Mouse (Mus musculus) ES-E14 (cell line): ENCODE measurements around the gene Gm49321.

ENCODE experiments used
- CHD2 ChIP-seq: IDR thresholded peaks from 2 replicates; pipeline ENCODE4 v1.6.1; 2014; ENCODE audit warnings: mild to moderate bottlenecking, low read depth, low read length, inconsistent platforms
- HCFC1 ChIP-seq: IDR thresholded peaks from 2 replicates; pipeline ENCODE4 v1.6.1; 2012; ENCODE audit warnings: low read length, inconsistent platforms, borderline replicate concordance; ENCODE audit not compliant: insufficient read depth
- MAFK ChIP-seq: IDR thresholded peaks from 2 replicates; pipeline ENCODE4 v1.6.1; 2014; ENCODE audit warnings: mild to moderate bottlenecking, low read depth, low read length, inconsistent platforms; ENCODE audit not compliant: insufficient read depth
- ZC3H11A ChIP-seq: IDR thresholded peaks from 2 replicates; pipeline ENCODE4 v1.6.1; 2012; ENCODE audit warnings: low read depth, mild to moderate bottlenecking, inconsistent platforms, low read length, borderline replicate concordance

DNA sequence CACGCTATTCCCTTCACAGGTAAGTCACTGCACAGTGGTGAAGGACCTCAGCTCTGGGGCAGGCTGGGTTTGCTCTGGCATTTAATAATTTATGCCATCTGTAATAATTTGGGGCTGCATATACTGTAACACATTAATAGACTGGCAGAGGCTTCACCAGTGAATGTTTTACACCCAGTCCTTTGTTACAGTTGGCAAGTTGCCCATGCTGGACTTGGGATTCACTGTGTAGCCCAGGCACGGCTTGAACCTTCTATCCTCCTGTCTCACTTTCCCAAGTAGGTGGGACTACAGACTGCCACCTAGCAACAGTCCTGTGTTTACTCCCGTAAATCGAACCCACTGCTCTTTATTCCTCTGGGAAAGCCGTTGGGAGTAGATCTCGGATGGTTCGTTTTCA lies 48.8 kb downstream of the Gm49321 start:
- TF ChIP-seq HCFC1 (no peak), CHD2 (no peak), ZC3H11A (no peak), MAFK (no peak)
